Mouse (Mus musculus) G1E (cell line): ENCODE measurements around the gene Gm17606.

Source experiments
- CTCF ChIP-seq: IDR thresholded peaks from 2 replicates; pipeline ENCODE4 v1.5.1; 2012; ENCODE audit warnings: low read depth, low read length, inconsistent platforms, mixed read lengths
- GATA1 ChIP-seq: IDR thresholded peaks from 2 replicates; pipeline ENCODE4 v1.6.1; 2012; ENCODE audit warnings: borderline replicate concordance, low read length, inconsistent platforms, mixed read lengths
- GATA2 ChIP-seq: IDR thresholded peaks from 2 replicates; pipeline ENCODE4 v1.6.1; 2012; ENCODE audit warnings: low read depth, low read length, inconsistent platforms, borderline replicate concordance
- TAL1 ChIP-seq: conservative IDR thresholded peaks from 2 replicates; pipeline ENCODE4 v1.6.1; 2012; ENCODE audit warnings: low read depth, low read length, inconsistent platforms, mixed read lengths

DNA sequence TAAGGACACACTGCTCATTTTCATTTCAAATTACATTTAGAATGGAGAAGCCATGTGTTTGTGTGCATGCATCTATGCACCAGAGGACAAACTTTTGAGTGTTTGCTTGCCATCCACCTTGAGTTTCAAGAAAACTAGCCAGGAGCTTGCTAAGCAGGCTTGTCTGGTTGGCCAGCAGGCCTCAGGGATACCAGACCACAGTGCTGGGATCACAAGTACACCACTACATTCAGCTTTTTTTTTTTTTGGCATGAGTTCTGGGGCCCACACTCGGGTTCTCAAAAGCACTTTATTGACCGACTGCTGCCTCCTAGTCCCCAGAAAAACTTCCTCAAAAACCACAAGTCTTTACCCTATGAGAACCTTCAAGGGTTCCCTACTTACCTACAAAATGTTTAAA lies 33.6 kb downstream of the Gm17606 start:
- no peak for TF ChIP-seq CTCF
- no peak for TF ChIP-seq GATA1
- no peak for TF ChIP-seq GATA2
- TF ChIP-seq TAL1 = no peak
